Mouse (Mus musculus): ENCODE results near the gene Frmd5.
"Not testable (repeated sequence)": the region's sequence is repeated elsewhere in the genome, so short reads cannot be mapped to it uniquely, and the experiment has no call there.

Gene Frmd5

GRCm38 (mm10) chr2:121587523-121588308, 219.2 kb downstream of the Frmd5 start:
- peak; percentile 60 for ATAC-seq (ENCODE audit: insufficient number of reproducible peaks, low FRiP score, low TSS enrichment)

DNA sequence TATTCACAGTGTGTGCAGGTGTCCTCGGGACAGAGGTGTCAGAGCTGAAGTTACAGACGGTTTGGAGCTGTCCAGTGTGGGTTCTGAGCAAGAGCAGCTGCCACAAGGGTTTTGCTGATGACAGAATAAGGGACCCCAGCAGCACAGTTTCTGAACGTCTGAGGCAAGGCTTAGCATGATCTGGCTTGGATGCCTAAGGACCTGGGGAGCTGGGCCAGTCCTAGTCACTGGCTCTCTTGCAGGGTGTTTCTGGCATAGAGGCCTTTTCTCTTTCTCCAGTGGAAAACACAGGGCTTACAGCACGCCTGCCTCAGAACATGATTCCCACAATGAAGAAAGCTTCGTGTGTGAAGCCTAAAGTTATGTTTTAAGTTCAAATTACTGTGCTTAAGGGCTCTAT, 222.2 kb downstream of the Frmd5 start:
- ATAC-seq (ENCODE audit: insufficient number of reproducible peaks, low FRiP score, low TSS enrichment) = no peak

DNA sequence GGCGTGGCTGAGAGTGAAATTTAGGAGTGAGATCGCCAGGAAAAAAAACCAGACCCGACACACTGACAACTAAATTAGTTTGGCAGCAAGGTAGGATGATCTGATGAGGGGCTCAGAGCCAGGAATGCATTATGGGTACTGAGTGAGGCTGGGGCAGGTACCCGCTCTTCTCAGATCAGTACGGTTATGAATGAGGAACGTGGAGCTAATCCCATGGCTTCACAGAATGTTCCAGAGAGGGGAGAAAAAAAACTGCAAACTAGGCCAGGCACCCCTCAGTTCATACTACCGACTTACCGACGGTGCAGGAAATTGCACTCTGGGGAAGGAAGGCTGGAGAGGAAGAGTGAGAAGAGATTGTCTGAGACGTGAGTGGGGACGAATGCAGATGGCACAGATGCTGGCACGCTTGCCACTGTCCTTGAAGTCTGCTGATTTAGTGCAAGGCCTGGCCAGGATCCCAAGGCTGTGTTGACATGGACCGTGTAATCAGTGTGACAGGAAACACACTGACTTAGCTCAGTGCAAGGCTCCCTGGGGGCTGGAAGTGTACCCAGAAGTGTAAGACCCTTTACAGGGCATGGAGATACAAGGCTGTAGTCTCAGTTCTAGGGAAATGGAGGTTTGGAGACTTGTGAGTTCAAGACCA, 223.3 kb downstream of the Frmd5 start:
- peak; percentile 51 for ATAC-seq (ENCODE audit: insufficient number of reproducible peaks, low FRiP score, low TSS enrichment)

DNA sequence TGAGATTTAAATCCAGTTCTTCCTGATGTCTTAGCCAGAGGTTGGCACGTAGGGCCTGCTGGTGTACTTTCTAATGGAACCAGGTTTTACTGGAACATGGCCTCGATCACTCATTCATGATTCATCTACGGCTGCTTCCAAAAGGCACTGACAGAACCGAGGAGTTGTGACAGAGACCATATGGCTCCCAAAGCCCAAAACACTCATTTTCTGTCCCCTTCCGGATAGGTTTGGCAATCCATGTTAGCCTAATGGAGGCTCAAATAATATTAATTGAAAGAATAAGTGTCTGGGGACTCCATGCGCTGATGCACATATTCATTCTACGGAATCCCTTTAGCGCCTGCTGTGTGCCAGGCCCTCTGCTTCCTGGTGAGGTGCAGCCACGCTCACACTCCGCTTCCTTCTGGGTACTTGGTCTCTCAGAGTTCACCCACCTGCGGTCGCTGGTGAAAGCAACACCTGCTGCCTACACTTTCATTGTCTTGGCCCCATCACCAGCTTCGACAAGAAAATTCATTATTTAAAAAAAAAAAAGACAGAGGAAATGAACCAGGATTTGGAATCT, 224.0 kb downstream of the Frmd5 start:
- ATAC-seq (ENCODE audit: insufficient number of reproducible peaks, low FRiP score, low TSS enrichment) = 0 out of 2 replicates have a peak, but pooled peaks have one; percentile 29

GRCm38 (mm10) chr2:121575741-121576201, 231.1 kb downstream of the Frmd5 start:
- no peak for ATAC-seq (ENCODE audit: insufficient number of reproducible peaks, low FRiP score, low TSS enrichment)

GRCm38 (mm10) chr2:121574066-121574630, 232.7 kb downstream of the Frmd5 start:
- ATAC-seq (ENCODE audit: insufficient number of reproducible peaks, low FRiP score, low TSS enrichment) = no peak

DNA sequence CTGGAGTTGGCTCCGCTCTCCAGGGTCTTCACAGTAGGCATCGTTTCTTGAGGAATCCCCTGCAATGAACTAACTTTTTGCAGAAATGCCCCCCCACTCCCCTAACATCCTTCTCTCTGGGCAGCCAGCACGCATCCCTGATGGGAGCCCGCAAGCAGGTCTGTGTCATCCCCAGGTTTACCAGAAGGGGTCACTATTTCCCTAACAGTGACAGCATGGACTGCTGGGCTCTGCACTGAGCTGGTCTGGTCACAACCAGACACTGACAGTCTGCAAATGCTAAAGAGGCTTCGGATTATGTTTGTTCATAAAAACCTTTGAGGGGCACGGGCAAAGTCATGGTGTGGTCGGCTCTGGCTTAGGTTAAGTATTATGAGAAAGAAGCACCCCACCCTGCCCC, 235.1 kb downstream of the Frmd5 start:
- peak; percentile 74 for ATAC-seq (ENCODE audit: insufficient number of reproducible peaks, low FRiP score, low TSS enrichment)

GRCm38 (mm10) chr2:121570999-121571655, 235.8 kb downstream of the Frmd5 start:
- 0 out of 2 replicates have a peak, but pooled peaks have one; percentile 33 for ATAC-seq (ENCODE audit: insufficient number of reproducible peaks, low FRiP score, low TSS enrichment)

GRCm38 (mm10) chr2:121570049-121570448, 236.8 kb downstream of the Frmd5 start:
- ATAC-seq (ENCODE audit: insufficient number of reproducible peaks, low FRiP score, low TSS enrichment) = no peak

DNA sequence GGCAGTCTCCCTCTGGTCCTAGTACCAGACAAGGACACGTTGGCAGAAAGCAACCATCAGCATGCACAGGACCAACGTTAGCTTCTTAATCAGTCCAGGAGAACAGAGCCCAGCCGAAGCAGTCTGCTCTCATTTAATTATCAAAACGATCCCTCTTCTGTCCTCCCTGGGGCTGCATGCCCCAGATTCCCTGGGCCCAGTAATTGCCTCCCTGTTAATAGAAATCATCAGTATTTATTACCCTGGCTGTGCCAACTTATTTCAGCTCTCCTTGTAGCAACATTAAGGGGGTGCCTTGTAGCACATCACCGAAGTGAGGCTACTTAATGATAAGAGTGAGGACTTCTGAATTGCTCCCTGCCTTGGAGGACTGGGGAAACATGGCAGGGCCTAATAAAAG, 241.0 kb downstream of the Frmd5 start:
- ATAC-seq (ENCODE audit: insufficient number of reproducible peaks, low FRiP score, low TSS enrichment) = no peak

- no peak for ATAC-seq (ENCODE audit: insufficient number of reproducible peaks, low FRiP score, low TSS enrichment)
These were observed 243.8 kb downstream of the Frmd5 start for GRCm38 (mm10) chr2:121563117-121563516.

DNA sequence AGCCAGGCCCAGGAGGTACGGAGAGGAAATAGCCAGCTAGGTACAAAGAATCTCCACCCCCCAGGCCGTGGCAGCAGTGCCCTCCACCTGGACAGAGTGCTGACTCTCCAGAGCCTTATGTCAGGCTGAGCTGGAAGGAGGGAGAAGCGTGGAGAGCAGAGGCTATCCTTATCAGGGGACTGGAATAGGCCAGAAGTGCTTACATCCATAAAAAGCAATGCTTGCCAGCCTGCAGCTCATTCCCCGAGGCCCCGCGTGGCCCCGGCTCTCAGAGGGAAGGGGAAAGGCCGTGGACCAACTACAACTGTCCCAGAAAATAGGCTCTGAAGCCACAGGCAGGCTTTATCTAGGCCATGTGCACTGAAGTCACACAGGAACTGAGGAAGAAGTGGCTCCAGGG, 255.6 kb downstream of the Frmd5 start:
- ATAC-seq (ENCODE audit: insufficient number of reproducible peaks, low FRiP score, low TSS enrichment) = no peak

DNA sequence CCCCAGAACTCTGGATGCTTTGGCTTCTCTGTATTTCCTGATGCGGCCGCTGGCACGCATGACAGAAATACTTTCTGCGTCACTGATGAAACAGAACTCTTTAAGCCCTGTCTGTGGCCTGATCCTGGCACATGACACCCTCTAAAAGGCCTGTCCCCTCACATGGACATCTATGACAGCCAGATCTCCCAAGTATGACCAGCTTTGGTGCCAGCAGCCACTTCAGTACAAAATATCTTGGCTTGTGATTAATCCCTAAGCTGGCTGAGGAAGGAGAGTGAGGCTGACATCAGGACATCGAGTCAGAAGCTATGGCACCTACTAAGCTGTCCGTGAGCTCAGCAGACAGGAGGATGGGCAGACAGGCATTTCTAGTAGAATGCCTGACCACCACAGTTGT, 257.3 kb downstream of the Frmd5 start:
- ATAC-seq (ENCODE audit: insufficient number of reproducible peaks, low FRiP score, low TSS enrichment) = no peak

GRCm38 (mm10) chr2:121544829-121545228, 262.1 kb downstream of the Frmd5 start:
- ATAC-seq (ENCODE audit: insufficient number of reproducible peaks, low FRiP score, low TSS enrichment) = no peak

DNA sequence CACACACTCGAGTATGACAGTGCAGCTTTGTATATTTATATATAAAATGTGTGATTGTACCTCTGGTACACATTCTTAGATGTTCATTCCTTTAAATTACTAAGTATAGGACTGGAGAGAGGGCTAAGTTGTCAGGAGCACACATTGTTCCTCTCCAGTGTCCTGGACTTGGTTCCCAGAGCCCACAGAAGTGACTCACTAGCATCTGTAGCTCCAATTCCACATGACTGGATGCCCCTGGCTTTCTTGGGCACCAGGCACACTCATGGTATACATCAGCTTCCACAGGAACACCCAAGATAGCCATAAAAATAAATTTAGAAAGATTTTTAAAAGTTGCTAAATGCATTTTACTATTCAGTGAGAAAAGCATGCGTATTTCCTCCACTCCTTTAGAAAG, 281.8 kb downstream of the Frmd5 start:
- no peak for ATAC-seq (ENCODE audit: insufficient number of reproducible peaks, low FRiP score, low TSS enrichment)

GRCm38 (mm10) chr2:121522830-121523229, 284.1 kb downstream of the Frmd5 start:
- ATAC-seq (ENCODE audit: insufficient number of reproducible peaks, low FRiP score, low TSS enrichment) = not testable (repeated sequence)

GRCm38 (mm10) chr2:121522006-121522405, 284.9 kb downstream of the Frmd5 start:
- ATAC-seq (ENCODE audit: insufficient number of reproducible peaks, low FRiP score, low TSS enrichment) = no peak

GRCm38 (mm10) chr2:121518711-121519110, 288.2 kb downstream of the Frmd5 start:
- ATAC-seq (ENCODE audit: insufficient number of reproducible peaks, low FRiP score, low TSS enrichment) = not testable (repeated sequence)

DNA sequence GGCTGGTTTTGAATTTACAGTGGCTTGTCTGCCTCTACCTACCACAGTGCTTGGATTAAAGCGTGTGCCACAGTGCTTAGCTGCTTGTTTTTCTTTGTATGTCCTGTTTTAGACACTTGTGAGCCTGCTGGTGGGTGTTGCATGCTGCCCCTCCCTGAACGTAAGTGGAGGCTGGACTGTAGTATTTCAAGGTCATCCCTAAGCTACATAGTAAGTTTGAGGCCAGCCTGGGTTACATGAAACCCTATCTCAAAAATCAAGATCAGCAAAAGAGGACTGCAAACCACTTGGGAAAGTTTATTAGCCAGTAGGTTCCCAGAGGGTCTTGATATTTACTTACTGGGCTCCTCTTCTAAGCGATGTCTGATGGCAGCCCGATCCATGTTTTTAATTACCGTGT, 288.8 kb downstream of the Frmd5 start:
- no peak for ATAC-seq (ENCODE audit: insufficient number of reproducible peaks, low FRiP score, low TSS enrichment)

DNA sequence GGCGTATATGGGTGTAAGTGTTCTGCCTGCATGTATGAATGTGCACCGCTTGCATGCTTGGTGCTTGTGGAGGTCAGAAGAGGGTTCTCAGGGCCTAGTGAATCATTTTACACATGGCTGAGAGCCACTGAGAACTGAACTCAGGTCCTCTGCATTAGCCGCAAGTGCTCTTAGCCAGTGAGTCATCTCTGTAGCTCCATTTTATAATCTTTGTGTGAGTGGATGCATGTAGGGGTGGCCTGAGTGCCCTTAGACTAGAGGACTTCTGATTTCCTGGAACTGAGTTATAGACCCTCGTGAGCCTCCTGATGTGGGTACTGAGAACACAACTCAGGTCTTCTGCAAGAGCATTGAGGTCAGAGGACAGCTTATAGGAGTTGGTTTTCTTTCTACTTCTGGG, 292.7 kb downstream of the Frmd5 start:
- no peak for ATAC-seq (ENCODE audit: insufficient number of reproducible peaks, low FRiP score, low TSS enrichment)

Measured in cerebellum, adult (tissue).